Mouse (Mus musculus): ENCODE results near the gene Hectd4. TPM values are rescaled to one million over a fixed set of nuclear protein-coding genes. Genes with fewer than 3 reads are reported as not detected.

The Hectd4 gene
- polyA plus RNA-seq, 1 experiment: 28.8 TPM

DNA sequence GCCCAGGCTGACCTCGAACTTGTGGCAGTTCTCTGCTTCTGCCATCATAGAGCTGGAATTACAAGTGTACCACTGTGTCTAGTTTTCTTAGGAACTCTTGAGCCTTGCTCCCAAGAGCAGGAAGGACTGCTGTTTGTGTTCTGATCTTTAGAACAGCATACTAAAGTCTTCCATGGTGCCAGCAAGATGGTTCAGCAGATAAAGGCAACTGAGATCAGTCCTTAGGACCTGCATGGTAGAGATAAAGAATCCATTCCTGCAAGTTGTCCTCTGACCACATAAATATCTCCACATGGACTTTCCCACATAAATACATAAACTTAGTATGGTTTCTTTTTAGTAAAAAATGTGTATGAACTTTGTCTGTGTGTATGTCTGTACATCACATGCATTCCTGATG, 22.7 kb downstream of the Hectd4 start:
- 70% methylated on average over 1 of the region's 1 CpGs for WGBS
- TF ChIP-seq CTCF (IDR thresholded peaks at IDR 0.05; ENCODE audit: extremely low read depth, insufficient read length, insufficient replicate concordance, low read depth, low read length): no peak
- no peak for TF ChIP-seq POLR2A (IDR thresholded peaks at IDR 0.05; ENCODE audit: low read depth, low read length)
- Histone ChIP-seq H3K27me3 (ENCODE audit: control insufficient read depth, insufficient read depth, low read length) (no peaks in the 10 kb centered on the region), H3K27ac (ENCODE audit: insufficient read depth, low read depth, low read length) (peak overlapping the region; percentile 71), H3K4me1 (ENCODE audit: control insufficient read depth, insufficient read depth, insufficient read length, low read length) (peaks cover 6% of the 10 kb centered on the region; the same call in 1 of the 2 replicates), H3K4me3 (ENCODE audit: low read depth, low read length) (no peak overlapping the region), H3K36me3 (ENCODE audit: control insufficient read depth, insufficient read depth, low read length) (no peaks in the 10 kb centered on the region)

DNA sequence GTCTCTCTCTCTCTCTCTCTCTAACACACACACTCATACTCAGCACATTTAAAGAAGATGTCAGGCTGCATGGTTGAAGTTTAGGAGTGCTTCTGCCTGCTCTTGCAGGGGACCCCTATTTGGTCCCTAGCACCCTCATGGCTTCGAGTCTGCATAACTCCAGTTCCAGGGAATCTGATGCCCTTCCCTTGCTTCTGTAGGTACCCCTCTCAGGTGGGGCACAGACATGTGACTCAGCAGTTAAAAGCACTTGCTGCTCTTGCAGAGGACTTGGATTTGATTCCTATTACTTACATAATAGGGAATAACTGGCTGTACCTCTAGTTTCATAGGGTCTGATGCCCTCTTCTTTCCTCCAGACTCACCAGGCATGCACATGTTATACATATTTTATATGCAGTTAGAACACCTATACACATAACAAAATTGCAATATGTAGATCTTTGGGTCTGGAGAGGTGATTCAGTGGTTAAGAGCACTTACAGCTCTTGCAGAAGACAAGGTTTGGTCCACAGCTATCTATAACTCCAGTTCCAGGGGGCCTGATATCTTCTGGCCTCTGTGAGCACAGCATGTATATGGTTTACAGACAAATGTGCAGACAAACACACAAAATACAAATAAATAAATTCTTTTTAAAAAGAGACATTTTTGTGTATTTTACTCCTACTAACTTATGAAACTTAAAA, 23.8 kb downstream of the Hectd4 start:
- H3K4me1 ChIP-seq (ENCODE audit: control insufficient read depth, insufficient read depth, insufficient read length, low read length): peaks cover 6% of the 10 kb centered on the region; the same call in 1 of the 2 replicates
- 100% methylated on average over 1 of the region's 1 CpGs for WGBS
- TF ChIP-seq POLR2A (IDR thresholded peaks at IDR 0.05; ENCODE audit: low read depth, low read length) (no peak), CTCF (IDR thresholded peaks at IDR 0.05; ENCODE audit: extremely low read depth, insufficient read length, insufficient replicate concordance, low read depth, low read length) (no peak)
- no peak overlapping the region for H3K27ac ChIP-seq (ENCODE audit: insufficient read depth, low read depth, low read length)
- no peaks in the 10 kb centered on the region for H3K36me3 ChIP-seq (ENCODE audit: control insufficient read depth, insufficient read depth, low read length)
- H3K4me3 ChIP-seq (ENCODE audit: low read depth, low read length): no peak overlapping the region
- no peaks in the 10 kb centered on the region for H3K27me3 ChIP-seq (ENCODE audit: control insufficient read depth, insufficient read depth, low read length)

DNA sequence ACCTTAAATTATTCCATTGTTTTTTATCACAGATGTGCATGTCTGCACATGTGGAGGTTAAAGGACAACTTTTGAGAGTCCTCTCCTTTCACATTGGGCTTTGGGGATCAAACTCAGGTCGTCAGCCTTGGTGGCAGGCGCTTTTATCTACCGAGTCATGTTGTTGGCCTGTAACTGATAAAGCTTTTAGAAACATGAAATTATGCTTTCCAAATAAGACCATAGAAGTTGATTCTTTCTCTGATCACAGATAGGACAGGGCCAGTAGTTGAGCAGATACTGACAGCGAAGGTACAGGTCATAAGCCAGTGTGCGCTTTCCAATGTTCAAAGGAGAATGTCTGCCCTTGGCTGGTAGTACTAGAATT, 24.3 kb downstream of the Hectd4 start:
- no peaks in the 10 kb centered on the region for H3K36me3 ChIP-seq (ENCODE audit: control insufficient read depth, insufficient read depth, low read length)
- H3K4me1 ChIP-seq (ENCODE audit: control insufficient read depth, insufficient read depth, insufficient read length, low read length): peaks cover 6% of the 10 kb centered on the region; the same call in 1 of the 2 replicates
- WGBS: 86% methylated on average over 5 of the region's 5 CpGs
- TF ChIP-seq POLR2A (IDR thresholded peaks at IDR 0.05; ENCODE audit: low read depth, low read length): no peak
- TF ChIP-seq CTCF (IDR thresholded peaks at IDR 0.05; ENCODE audit: extremely low read depth, insufficient read length, insufficient replicate concordance, low read depth, low read length): no peak
- no peaks in the 10 kb centered on the region for H3K27me3 ChIP-seq (ENCODE audit: control insufficient read depth, insufficient read depth, low read length)
- H3K27ac ChIP-seq (ENCODE audit: insufficient read depth, low read depth, low read length): no peak overlapping the region
- no peak overlapping the region for H3K4me3 ChIP-seq (ENCODE audit: low read depth, low read length)

DNA sequence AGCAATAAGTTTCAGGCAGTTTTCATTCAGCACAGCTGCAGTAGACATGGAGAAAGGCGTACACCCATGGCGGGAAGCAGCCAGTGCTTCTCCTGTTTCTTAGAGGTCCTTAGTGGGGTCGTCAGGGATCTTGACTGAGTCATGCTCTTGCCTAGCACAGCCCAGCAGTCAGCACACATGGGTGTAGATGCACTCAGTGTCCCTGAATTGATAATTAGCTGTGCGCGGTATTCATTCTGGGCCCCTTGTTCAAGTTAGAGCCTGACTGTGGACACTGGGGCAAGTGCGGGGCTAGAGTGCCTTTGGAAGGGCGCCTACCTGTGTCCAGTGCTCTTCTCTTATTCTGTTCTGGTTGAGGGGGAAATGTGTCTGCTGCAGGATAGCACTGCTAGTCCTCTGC, 25.2 kb downstream of the Hectd4 start:
- Histone ChIP-seq H3K4me1 (ENCODE audit: control insufficient read depth, insufficient read depth, insufficient read length, low read length) (peaks cover 4% of the 10 kb centered on the region; the same call in 1 of the 2 replicates), H3K36me3 (ENCODE audit: control insufficient read depth, insufficient read depth, low read length) (no peaks in the 10 kb centered on the region), H3K27ac (ENCODE audit: insufficient read depth, low read depth, low read length) (no peak overlapping the region), H3K27me3 (ENCODE audit: control insufficient read depth, insufficient read depth, low read length) (no peaks in the 10 kb centered on the region), H3K4me3 (ENCODE audit: low read depth, low read length) (no peak overlapping the region)
- WGBS: 85% methylated on average over 7 of the region's 7 CpGs
- TF ChIP-seq POLR2A (IDR thresholded peaks at IDR 0.05; ENCODE audit: low read depth, low read length) (no peak), CTCF (IDR thresholded peaks at IDR 0.05; ENCODE audit: extremely low read depth, insufficient read length, insufficient replicate concordance, low read depth, low read length) (no peak)

DNA sequence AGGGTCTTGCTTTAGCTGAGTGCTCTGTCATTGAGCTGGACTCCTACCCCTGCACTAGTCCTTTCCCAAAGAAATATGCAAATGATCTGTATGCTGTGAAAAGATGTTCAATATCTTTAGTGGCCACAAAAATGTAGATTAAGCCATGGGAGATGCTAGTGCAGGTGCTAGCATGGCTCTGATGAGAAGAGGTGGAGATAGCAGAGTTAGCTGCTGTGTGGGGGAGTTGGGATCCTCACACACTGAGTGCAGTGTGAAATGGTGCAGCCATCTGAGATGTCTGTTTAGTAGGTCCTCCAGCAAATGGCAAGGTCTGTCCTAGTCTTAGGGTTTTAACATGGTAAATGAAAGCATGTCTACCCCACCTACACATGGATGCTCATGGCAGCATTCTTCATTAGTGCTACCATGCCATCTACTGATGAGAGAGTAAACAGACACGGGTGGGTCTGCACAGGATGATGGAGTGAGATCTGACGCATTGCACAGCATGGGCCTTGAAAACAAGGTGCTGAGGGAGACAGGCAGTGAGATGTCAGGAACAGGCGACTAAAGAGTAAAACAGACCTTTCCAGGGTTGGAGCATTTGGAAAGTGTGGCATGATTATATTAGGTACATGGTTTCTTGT, 28.9 kb downstream of the Hectd4 start:
- H3K36me3 ChIP-seq (ENCODE audit: control insufficient read depth, insufficient read depth, low read length): peaks cover 3% of the 10 kb centered on the region; the same call in 1 of the 2 replicates
- no peak overlapping the region for H3K4me3 ChIP-seq (ENCODE audit: low read depth, low read length)
- H3K27ac ChIP-seq (ENCODE audit: insufficient read depth, low read depth, low read length): no peak overlapping the region
- H3K27me3 ChIP-seq (ENCODE audit: control insufficient read depth, insufficient read depth, low read length): no peaks in the 10 kb centered on the region
- TF ChIP-seq POLR2A (IDR thresholded peaks at IDR 0.05; ENCODE audit: low read depth, low read length) (no peak), CTCF (IDR thresholded peaks at IDR 0.05; ENCODE audit: extremely low read depth, insufficient read length, insufficient replicate concordance, low read depth, low read length) (no peak)
- 80% methylated on average over 3 of the region's 3 CpGs for WGBS
- no peaks in the 10 kb centered on the region; the same call in 1 of the 2 replicates for H3K4me1 ChIP-seq (ENCODE audit: control insufficient read depth, insufficient read depth, insufficient read length, low read length)

DNA sequence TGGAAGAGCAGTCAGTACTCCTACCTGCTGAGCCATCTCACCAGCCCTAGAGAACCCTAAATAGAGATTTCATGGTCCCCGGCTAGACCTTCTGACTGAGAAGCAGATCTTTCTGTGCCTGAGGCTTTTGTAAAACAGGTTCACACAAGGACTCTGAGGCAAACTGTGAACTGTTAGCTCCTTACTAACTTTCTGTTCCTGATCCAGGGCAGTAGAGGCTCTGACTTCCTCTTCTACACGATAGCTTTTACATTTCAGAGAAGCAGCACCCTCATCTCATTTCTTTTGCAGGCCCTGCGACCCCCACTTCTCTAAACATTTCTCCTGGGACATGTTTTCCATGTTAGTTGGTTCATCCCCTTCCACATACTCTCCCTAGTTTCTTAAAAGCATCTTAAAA, 29.7 kb downstream of the Hectd4 start:
- H3K27ac ChIP-seq (ENCODE audit: insufficient read depth, low read depth, low read length): no peak overlapping the region
- H3K4me1 ChIP-seq (ENCODE audit: control insufficient read depth, insufficient read depth, insufficient read length, low read length): no peaks in the 10 kb centered on the region; the same call in 1 of the 2 replicates
- no peaks in the 10 kb centered on the region for H3K27me3 ChIP-seq (ENCODE audit: control insufficient read depth, insufficient read depth, low read length)
- WGBS: 77% methylated on average over 3 of the region's 3 CpGs
- peaks cover 5% of the 10 kb centered on the region; the same call in 1 of the 2 replicates for H3K36me3 ChIP-seq (ENCODE audit: control insufficient read depth, insufficient read depth, low read length)
- H3K4me3 ChIP-seq (ENCODE audit: low read depth, low read length): no peak overlapping the region
- TF ChIP-seq CTCF (IDR thresholded peaks at IDR 0.05; ENCODE audit: extremely low read depth, insufficient read length, insufficient replicate concordance, low read depth, low read length): no peak
- TF ChIP-seq POLR2A (IDR thresholded peaks at IDR 0.05; ENCODE audit: low read depth, low read length): no peak

DNA sequence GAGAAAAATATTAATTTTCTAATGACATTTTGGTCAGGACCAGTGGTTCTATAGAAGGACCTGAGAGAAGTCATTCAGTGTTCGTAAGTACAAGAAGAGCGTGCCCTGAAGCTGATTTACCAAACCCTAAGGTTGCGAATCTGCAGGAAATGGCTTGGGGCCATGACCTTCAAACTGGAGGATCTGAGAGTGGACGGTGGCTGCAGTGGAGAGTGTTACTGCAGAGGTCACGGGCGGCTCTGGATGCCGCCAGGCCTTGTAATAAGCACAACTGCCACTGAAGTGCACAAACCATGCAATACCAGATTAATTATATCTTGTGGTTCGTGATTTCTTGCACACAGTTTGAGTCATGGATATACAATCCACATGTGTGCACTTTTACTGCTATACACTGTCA, 31.8 kb downstream of the Hectd4 start:
- no peak overlapping the region for H3K4me3 ChIP-seq (ENCODE audit: low read depth, low read length)
- 75% methylated on average over 8 of the region's 8 CpGs for WGBS
- H3K27ac ChIP-seq (ENCODE audit: insufficient read depth, low read depth, low read length): no peak overlapping the region
- TF ChIP-seq POLR2A (IDR thresholded peaks at IDR 0.05; ENCODE audit: low read depth, low read length) (no peak), CTCF (IDR thresholded peaks at IDR 0.05; ENCODE audit: extremely low read depth, insufficient read length, insufficient replicate concordance, low read depth, low read length) (no peak)
- no peaks in the 10 kb centered on the region for H3K27me3 ChIP-seq (ENCODE audit: control insufficient read depth, insufficient read depth, low read length)
- no peaks in the 10 kb centered on the region; the same call in 1 of the 2 replicates for H3K4me1 ChIP-seq (ENCODE audit: control insufficient read depth, insufficient read depth, insufficient read length, low read length)
- H3K36me3 ChIP-seq (ENCODE audit: control insufficient read depth, insufficient read depth, low read length): peaks cover 13% of the 10 kb centered on the region

Measured in small intestine, adult 2 months (tissue).